Mouse (Mus musculus) kidney, postnatal 10 days (tissue): ENCODE results near the gene Olfr432.
"Not testable (repeated sequence)": the region's sequence is repeated elsewhere in the genome, so short reads cannot be mapped to it uniquely, and the experiment has no call there.

Experiments used
- DNase-seq: peaks from one replicate; pipeline ENCODE4 v3.0.0; 2021; ENCODE audit warnings: mixed read lengths

Olfr432 gene

DNA sequence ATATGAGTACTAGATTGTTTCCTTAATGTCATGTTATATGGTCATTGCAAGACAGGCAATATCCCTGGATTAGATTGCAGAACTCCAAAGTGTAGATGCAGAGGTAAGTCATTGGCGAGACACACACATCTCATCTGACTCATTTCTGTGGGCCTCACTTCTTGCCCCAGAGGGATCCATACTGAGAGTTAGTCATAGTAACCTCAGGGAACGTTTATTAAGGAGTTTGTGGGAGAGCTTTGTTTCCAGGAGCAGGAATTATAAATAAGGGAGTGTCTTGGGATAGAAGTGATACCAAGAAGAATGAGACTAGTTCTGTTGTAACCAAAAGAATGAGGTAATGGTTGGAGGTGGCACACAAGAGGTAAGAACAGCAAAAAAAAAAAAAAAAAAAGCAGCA lies at the start of gene Olfr432:
Olfr432 (plus strand) TSS at position 313 of the 400 bp plus-strand sequence.
- DNase-seq: no peak

DNA sequence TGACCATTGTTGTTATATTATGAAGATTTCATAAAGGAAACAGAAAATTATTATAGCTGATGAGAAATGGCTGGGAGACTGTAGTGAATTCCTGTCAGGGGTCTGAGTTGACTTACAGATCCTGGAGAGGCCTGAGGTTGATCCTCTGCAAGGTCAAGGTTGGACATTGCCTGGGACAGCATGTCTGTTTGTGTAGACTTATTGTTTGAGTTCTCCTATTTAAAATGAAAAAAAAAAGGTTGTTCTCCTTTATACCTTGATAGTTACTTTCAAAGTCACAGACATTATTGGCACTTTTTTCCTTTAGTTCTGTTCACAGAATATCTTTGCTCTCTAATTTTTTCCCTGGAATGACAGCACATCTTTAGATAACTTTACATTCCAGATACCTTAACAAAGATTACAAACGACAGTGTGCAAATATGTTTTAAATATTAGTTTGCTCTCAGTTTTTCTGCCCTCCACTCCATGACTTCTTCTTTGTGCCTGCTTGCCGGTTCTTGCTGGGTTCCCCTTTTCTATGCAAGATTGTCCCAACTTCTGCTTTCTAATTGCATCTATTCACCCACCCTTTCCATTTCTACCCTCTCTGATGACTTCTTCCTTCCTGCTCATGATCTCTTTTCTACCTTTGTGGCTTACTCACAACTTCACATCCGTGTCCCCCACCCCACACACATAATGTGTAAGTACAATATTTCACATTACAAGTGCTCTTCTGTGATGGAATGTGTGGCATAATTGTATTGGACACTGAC lies 44.5 kb upstream of the Olfr432 start:
- not testable (repeated sequence) for DNase-seq

DNA sequence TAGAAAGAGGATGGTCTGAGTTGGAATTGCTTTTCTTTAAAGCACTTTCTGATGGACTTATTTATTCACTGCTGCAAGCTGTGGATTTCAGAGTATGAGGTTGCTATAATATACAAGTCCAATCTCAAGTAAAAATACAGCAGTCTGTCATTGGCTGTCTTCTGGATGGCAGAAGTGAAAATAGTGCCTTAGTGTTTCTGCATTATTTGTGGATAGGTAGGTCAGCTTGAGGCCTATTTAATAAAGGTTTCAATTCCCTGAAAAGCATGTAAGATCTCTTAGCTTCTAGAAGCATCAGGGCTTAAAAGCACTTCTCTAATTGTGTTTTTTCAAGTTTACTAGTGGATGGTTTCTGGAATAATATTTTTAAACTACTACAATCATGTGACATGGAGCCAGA lies 42.0 kb upstream of the Olfr432 start:
- DNase-seq: not testable (repeated sequence)

DNA sequence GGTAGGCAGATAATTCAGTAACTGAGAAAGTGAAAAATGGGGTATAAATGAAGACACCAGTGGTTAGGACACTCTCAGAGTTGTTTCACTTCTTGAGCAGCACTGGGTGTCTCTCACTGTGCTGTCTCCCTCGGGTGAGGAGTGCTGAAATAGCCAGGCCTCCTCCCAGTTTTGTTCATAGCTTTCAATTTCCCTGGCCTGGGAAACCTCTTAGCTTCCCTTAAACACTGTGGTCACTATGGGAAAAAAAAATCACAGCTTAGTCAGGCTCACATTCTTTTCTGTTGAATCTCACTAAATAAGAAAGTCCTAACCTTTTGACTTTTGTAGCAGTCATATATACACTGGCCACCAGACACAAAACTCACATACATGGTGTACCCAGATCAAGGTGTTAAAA lies 17.3 kb upstream of the Olfr432 start, which contains the start of gene Ifi205:
Ifi205 (minus strand) TSS at position 113 of the 400 bp plus-strand sequence.
- no peak for DNase-seq

DNA sequence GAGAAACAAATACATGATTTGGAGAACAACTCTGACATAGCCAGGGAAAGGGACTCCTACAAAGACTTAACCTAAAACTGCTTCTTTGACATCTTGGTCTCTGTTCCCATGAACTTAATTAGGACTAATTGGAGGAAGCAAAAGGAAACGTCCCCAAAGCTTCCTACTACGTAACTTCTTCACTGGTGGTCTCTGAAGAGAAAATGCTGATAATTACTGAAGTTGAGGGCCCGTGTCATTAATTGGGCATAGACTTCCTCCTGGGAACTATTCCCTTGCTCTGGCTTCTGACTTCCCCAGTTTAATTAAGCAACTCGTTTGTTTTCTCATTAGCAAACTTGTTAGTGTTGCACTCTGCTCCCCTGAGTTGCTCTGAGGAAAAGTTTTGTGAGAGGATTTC lies 13.2 kb upstream of the Olfr432 start:
- DNase-seq: no peak

DNA sequence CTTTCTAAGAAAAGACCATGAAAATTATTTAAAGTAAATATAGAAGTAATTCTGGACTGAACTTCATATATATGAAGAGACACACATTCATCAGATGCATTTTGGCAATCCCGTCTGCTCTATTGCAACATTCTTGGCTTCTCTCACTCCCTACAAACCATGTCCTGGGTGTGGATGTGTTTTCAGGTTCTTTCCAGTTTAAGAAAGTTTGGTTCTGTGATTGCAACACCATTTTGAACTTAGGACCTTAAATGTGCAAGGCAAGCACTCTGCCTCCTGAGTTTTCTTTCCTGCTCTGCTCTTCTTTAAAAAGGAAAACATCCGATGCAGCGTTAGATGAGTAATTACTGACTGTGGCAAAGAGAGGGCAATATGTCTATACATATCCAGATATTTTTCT lies 10.5 kb upstream of the Olfr432 start:
- DNase-seq: no peak

DNA sequence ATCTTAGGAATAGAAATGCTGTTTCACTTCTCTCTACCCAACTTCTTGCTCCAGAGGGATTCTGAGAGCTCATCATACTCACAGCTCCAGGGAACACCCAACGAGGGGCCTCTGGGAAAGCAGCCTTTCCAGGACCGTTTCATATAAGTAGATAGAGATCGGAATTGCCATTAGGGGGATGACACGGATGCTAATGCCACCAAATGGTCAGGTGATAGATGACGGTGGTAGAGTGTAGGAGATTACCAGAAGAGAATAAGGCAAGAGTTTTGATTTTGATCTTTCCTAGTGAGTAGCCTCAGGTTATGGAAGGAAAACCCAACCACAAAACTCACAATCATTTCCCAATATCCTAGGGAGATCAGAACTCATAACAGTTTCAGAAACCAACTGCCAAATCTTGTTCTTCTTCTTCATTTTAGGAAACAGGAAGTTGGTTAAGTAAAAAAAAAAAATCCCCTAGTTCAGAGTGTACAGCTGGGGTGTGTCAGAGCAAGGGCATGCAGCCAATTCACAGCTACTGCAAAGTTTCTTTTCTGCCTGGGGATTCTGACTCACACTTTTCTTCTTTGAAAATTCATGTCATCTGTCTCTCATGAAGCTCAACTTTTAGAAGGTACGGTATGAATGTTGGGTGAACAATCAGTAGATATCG lies 8.4 kb upstream of the Olfr432 start, which contains the start of gene Olfr433:
Olfr433 (plus strand) TSS at position 183 of the 655 bp plus-strand sequence.
- DNase-seq: peak; percentile 89

DNA sequence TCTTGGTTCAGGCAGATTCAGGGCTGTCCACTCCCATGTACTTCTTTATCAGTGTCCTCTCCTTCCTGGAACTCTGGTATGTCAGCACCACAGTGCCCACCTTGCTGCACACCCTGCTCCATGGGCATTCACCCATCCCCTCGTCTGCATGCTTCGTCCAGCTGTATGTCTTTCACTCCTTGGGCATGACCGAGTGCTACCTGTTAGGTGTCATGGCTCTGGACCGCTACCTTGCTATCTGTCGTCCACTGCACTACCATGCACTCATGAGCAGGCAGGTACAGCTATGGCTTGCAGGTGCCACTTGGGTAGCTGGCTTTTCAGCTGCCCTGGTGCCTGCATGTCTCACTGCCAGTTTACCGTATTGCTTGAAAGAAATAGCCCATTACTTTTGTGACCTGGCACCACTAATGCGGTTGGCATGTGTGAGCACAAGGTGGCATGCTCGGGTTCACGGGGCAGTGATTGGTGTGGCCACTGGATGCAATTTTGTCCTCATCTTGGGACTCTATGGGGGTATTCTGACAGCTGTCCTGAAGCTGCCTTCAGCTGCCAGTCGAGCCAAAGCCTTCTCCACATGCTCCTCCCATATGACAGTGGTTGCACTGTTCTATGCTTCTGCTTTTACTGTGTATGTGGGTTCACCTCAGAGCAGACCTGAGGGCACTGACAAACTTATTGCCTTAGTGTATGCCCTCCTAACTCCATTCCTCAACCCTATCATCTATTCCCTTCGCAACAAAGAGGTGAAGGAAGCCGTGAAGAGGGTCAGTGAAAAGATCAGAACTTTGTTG lies 6.7 kb upstream of the Olfr432 start:
- DNase-seq: not testable (repeated sequence)

DNA sequence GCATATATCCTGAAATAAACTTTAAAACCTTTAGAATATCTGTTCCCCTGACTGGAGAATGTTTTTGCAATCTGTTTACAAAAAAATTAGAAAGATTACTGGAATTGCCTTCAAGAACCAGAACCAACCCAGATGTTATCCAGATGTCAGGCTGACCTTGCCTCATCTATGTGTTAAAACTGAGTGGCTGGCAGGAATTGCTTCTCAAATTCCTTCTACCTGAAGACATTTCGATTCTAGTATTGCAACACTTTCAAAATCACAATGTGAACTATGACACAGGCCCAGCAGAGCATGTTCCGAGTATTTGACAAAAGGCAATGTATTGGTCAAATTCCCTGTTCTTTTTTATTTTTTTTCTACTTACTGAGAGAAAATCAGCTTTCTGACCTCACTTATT lies 4.6 kb upstream of the Olfr432 start:
- no peak for DNase-seq

DNA sequence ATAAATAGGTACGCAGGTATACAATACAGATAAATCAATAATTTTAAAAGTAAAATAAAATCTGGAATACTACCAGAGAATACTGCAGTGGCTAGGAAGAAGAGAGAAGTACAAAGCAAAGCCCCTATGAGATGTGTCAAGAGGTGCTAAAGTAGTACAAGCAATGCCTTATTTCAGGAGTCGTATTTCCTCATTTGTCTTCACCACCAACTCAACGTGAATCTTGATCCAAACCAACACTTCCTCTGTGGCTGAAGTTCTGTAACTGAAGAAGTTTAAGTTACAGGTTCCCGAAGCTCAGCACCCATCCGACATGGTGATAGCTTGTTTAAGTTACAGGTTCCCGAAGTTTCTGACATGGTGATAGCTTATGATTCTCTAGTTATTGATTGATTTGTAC lies 778 bp upstream of the Olfr432 start:
- DNase-seq: not testable (repeated sequence)

DNA sequence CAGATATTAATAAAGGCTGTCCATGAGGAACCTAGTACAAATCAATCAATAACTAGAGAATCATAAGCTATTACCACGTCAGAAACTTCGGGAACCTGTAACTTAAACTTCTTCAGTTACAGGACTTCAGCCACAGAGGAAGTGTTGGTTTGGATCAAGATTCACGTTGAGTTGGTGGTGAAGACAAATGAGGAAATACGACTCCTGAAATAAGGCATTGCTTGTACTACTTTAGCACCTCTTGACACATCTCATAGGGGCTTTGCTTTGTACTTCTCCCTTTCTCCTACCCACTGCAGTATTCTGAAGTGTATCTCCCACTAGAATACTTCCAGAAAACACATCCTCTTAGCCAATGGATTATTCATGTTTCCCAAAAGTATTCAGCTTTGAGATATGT lies 352 bp downstream of the Olfr432 start:
- not testable (repeated sequence) for DNase-seq

DNA sequence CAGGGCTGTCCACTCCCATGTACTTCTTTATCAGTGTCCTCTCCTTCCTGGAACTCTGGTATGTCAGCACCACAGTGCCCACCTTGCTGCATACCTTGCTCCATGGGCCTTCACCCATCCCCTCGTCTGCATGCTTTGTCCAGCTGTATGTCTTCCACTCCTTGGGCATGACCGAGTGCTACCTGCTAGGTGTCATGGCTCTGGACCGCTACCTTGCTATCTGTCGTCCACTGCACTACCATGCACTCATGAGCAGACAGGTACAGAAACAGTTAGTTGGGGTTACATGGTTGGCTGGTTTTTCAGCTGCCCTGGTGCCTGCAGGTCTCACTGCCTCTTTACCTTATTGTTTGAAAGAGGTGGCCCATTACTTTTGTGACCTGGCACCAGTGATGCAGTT lies 1.5 kb downstream of the Olfr432 start:
- no peak for DNase-seq

DNA sequence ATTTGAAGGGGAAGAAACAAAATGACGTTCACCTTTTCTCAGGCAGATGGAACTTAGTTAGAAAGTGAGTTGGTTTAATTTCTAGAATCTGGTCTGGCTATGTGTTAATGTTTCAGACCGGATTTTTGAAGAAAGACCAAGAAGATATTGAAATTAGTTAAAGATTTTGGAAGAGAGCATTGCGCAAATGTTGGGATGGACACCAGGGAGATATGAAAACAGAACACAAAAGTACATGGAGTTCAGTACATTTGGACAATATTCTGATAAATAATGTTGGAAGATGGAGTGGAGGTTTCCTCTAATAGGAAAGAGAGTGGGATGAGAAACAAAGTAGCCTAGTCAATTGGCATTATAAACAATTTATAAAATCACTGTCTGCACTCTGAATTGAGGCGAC lies 2.5 kb downstream of the Olfr432 start:
- DNase-seq: no peak

DNA sequence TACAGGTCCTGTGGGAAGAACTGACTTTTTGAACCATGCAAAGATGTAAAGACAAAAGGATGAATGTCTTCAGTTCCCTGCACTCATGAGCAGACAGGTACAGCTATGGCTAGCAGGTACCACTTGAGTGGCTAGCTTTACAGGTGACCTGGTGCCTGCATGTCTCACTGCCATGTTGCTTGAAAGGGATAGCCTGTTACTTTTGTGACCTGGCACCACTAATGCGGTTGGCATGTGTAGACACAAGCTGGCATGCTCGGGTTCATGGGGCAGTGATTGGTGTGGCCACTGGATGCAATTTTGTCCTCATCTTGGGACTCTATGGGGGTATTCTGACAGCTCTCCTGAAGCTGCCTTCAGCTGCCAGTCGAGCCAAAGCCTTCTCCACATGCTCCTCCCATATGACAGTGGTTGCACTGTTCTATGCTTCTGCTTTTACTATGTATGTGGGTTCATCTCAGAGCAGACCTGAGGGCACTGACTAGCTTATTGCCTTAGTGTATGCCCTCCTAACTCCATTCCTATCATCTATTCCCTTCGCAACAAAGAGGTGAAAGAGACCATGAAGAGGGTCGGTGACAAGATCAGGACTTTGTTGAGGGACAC lies 3.0 kb downstream of the Olfr432 start:
- no peak for DNase-seq

DNA sequence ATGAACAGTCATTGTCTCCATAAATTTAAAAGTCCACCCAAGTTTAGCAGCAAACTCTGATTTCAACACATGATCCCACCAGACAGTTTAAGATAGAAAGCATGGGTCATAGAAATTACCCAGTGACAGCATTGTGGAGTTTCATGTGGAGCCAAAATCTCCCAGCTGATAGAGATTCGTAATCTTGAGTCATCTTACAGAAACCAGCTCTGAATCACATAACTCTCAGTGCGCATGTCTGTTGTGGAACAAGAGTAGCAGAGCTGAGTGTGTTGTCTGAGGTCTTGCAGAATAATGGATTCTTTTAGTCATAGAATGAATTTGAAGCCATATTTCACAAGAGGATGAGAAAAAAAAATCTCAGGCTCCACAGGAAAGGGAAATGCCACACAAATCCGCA lies 4.0 kb downstream of the Olfr432 start:
- no peak for DNase-seq

DNA sequence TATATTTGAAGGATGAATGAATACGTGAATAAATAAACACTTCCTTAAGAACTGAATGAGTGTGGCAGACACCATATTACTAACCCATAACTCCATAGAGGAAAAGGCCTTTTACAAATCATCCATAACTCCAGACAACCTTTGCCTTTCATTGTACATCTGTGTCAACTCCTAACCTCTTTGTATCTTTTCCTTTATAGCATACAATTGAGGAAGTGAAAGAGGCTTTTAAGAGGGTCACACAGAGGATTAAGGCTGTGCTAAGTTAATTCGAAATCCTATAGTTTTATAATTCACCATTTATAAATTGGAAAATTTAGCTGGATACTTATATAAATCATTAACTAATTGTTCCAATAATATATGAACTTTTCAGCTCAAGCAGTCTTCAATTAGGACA lies 6.2 kb downstream of the Olfr432 start:
- no peak for DNase-seq

DNA sequence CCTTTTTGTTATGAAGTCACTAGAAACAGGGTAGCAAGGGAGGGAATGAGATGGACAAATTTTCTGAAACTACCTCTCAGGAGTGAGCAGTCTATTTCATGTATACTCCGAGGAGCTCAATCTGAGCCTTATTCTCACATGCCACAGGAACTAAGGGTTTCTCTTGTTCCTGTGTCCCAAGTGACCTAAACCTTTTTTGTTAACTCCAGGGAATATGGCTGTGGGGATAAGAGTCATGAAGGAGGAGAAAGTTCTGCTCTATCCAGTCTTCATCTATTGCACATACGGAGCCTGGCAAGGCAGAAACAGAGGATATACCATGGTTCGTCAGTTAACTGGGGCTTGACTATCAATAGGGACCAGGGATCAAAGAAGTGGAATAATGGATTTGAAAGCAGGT lies 17.3 kb downstream of the Olfr432 start, which contains the start of gene Olfr430:
Olfr430 (plus strand) TSS at position 301 of the 400 bp plus-strand sequence.
- no peak for DNase-seq

DNA sequence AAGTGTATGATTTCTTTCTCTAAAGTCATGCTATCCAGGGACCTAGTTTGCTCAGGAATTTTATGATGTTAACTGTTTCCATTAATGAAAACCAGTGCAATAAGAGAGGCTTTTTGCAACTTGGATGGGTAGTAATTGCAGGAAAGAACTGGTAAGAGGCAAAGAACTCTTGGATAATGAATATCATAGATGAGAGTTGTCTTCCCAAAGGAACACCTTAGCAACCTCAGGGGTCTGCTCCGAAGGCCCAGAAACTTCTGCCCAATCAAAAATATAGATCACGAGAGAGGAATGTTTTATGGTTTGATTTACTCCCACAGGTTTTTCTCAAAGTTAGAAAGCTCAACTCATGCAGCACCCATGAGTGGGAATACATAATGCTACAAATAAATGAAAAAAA lies 35.0 kb downstream of the Olfr432 start, which contains the start of gene Olfr429:
Olfr429 (plus strand) TSS at position 301 of the 400 bp plus-strand sequence.
- DNase-seq: no peak

DNA sequence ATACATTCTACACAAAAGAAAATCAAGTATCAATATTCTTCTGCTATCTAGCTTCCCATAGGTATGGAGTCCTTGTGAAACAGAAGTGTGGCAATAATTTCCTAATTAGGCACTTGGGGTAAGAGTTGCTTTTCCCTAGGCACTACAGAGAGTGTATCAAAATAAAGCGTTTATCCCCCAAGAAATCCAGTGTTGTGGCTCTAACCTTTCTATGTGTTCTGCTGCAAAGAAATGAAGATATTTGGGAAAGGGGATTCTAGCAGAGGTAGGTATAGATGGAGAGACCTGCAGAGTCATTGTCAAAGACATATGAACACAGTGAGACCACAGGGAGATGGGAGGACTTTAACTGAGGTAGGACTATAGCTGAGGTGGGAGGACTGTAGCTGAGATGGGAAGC lies 47.6 kb downstream of the Olfr432 start, which contains the start of gene Olfr427:
Olfr427 (plus strand) TSS at position 301 of the 400 bp plus-strand sequence.
- no peak for DNase-seq

DNA sequence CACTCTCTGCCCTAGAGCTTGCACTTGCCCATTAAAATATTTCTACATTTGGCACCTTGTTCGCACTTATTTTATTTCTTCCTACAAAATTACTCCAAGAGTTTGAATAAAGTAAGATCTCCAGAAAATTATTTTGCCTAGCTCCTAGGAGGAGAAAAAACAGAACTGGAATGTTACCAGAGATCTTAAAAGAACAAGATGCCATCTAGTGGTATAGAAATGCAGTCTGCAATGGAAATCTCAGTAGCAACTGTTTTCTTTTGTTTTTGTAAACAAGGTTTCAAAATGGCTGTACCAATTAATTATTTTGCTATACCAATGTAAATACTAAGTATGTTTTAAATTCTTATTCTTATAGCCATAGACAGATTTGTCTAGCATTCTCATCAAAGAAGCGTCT lies 54.7 kb downstream of the Olfr432 start:
- no peak for DNase-seq
